Mouse (Mus musculus) CH12.LX (cell line): ENCODE data around the gene Paqr6.

Experiments used
- CHD1 ChIP-seq: IDR thresholded peaks from 2 replicates; pipeline ENCODE4 v1.6.1; 2012; ENCODE audit warnings: low read depth, low read length, improper control_type of control experiment, inconsistent platforms
- CTCF ChIP-seq, 2 experiments: IDR thresholded peaks in 1 of 2; conservative IDR thresholded peaks in 1 of 2; 2 replicates each; pipeline ENCODE4 v1.5.1; 2011 to 2012; ENCODE audit warnings: low read depth in 2 of 2, low read length in 2 of 2, improper control_type of control experiment in 1 of 2, inconsistent platforms in 1 of 2, mild to moderate bottlenecking in 1 of 2, moderate library complexity in 1 of 2
- EP300 ChIP-seq: IDR thresholded peaks from 2 replicates; pipeline ENCODE4 v1.6.1; 2011; ENCODE audit warnings: low read length, improper control_type of control experiment
- MEF2A ChIP-seq: IDR thresholded peaks from 2 replicates; pipeline ENCODE4 v1.6.1; 2014; ENCODE audit warnings: low read depth, mild to moderate bottlenecking, inconsistent platforms, low read length, improper control_type of control experiment, borderline replicate concordance
- NELFE ChIP-seq: IDR thresholded peaks from 2 replicates; pipeline ENCODE4 v1.6.1; 2011; ENCODE audit warnings: low read depth, low read length, improper control_type of control experiment
- RCOR1 ChIP-seq: conservative IDR thresholded peaks from 2 replicates; pipeline ENCODE4 v1.6.1; 2012; ENCODE audit warnings: low read depth, mild to moderate bottlenecking, inconsistent platforms, low read length, improper control_type of control experiment
- ZC3H11A ChIP-seq: IDR thresholded peaks from 2 replicates; pipeline ENCODE4 v1.6.1; 2012; ENCODE audit warnings: low read depth, mild to moderate bottlenecking, inconsistent platforms, low read length, improper control_type of control experiment

DNA sequence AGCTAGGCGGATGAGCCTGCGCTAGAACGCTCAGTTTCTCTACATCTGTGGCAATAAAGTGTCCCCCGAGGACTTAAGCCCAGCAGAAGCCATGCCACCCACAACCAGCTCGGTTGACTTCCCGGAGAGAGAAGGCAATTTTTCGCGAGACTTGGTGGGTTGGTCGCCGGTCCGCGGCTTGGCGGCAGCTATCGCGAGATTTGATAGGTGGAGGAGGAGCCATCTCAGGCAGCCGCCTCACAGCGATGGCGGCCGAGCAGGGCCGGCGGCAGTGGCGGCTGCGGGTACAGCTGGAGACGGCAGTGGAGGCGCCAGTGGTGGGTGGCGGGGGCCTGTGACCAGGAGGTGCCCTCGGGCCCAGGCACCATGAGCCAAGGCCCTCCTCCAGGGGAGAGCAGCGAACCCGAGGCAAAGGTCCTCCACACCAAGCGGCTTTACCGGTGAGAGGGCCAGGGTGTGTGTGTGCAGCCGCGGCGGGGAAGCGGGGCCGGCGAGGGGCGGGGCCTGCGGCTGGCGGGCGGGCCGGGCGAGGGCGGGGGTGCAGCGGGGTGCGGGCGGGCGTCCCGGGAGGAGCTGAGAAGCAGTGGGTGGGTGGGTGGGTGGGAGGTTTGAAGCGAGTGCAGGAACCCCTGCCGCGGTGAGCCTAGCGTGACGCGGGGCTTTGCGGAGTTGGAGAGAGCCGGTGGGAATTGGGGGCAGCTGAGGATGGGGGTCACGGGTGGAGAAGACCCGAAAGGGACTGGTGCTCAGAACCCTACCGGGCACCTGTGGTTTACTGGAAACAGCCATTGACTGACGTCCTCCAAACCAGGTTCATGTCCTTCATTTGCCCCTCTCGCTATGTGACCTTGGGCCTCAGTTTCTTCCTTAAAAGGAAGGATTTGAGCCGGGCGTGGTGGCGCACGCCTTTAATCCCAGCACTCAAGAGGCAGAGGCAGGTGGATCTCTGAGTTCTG lies 28.0 kb upstream of the Paqr6 start, which contains the start of the genes Tmem79 and Smg5:
- TF ChIP-seq NELFE (peak; percentile 97), RCOR1 (no peak), MEF2A (no peak), CHD1 (no peak), ZC3H11A (no peak), CTCF (conservative IDR thresholded peaks at IDR 0.05 in 1 of 2, IDR thresholded peaks at IDR 0.05 in 1 of 2; ENCODE audit: low read depth in 2 of 2, low read length in 2 of 2) (no peak), EP300 (no peak)
